Mouse (Mus musculus): ENCODE measurements around the gene Bmt2.

DNA sequence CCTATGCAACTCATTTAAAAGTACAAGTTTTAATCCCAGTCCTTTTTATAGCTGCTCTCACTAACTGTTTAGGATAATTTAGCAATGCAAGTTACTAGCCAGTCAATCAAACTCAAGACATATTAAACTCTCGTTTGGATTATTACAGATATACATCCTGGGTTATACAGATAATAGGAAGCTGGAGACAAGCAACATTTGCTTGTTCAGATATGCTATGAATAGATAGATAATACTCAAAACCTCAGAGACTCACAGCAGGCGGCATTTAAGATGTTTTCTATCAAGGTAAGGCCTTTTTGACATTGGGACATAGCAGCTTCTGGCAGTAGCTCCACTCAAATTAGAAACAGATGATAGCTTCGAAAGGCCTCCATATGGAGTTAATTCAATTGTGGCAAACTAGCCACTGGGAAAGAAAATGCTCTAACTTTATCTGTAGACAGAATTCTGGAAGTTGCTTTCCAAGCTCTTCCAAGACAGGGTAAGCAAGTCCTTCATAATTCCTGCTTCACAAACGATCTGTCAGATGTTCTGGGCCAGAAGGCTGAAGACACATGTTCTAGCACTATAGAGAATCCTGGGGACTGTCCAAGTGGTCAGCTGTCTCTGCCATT is 84.9 kb downstream of the Bmt2 start:
- TF ChIP-seq EP300 (IDR thresholded peaks at IDR 0.05; ENCODE audit: low read depth) (no peak), CTCF (IDR thresholded peaks at IDR 0.05; ENCODE audit: low read depth) (no peak)

Data from heart, postnatal 0 days (tissue).